In genomic region chr10:61695703-61696559, GRCm38 (mm10) we compare ENCODE assay signal across 8 mouse cellular contexts. TPM values are rescaled to one million over a fixed set of nuclear protein-coding genes. Genes with fewer than 3 reads are reported as not detected.
DNase-seq lines count a peak whose midpoint lies in the region; ATAC-seq lines count a peak whose summit lies in the region.

No protein-coding gene starts in this region.

- no peak for DNase-seq in heart, embryonic 10.5 days (ENCODE audit: low spot score)
- no peak for DNase-seq in heart, postnatal 25 days (ENCODE audit: low spot score)
- peak; percentile 50 for DNase-seq in embryo, embryonic 11 days
- peak; percentile 24 to 32 for DNase-seq in lung, postnatal 4 days
- DNase-seq in splenic B cell, adult 2 months (ENCODE audit: low read depth, low spot score), result peak; percentile 33
- no peak for DNase-seq in cerebellum, adult 9-11 months

- H3K36me3 ChIP-seq in heart, embryonic 10.5 days, result peaks cover 53% of the 10 kb centered on the region
- H3K36me3 ChIP-seq in hindbrain, embryonic 16.5 days (ENCODE audit: control insufficient read depth, insufficient read depth, low read length), result peaks cover 19% of the 10 kb centered on the region
- H3K36me3 ChIP-seq in splenic B cell, adult 2 months (ENCODE audit: control insufficient read depth, insufficient read depth, low read length, poor library complexity, severe bottlenecking), result peaks cover 12% of the 10 kb centered on the region

- no peaks in the 10 kb centered on the region for H3K9me3 ChIP-seq in heart, embryonic 10.5 days
- H3K9me3 ChIP-seq in hindbrain, embryonic 16.5 days (ENCODE audit: control insufficient read depth, low read length), result no peaks in the 10 kb centered on the region

- intact Hi-C loops in heart, postnatal 25 days (cut with DNase I), result no loop called here

- peak overlapping the region; percentile 88 for H3K27ac ChIP-seq in heart, embryonic 10.5 days
- peak overlapping the region; percentile 60; the same call in 1 of the 2 replicates for H3K27ac ChIP-seq in hindbrain, embryonic 16.5 days (ENCODE audit: low read depth, low read length)

- no peaks in the 10 kb centered on the region for H3K27me3 ChIP-seq in heart, embryonic 10.5 days (ENCODE audit: insufficient read depth, poor library complexity, severe bottlenecking)
- H3K27me3 ChIP-seq in hindbrain, embryonic 16.5 days (replicated peaks; ENCODE audit: control insufficient read depth, insufficient read depth, low read length), result no peaks in the 10 kb centered on the region
- no peaks in the 10 kb centered on the region for H3K27me3 ChIP-seq in splenic B cell, adult 2 months (ENCODE audit: control insufficient read depth, insufficient read depth, low read length, poor library complexity, severe bottlenecking)

- H3K9ac ChIP-seq in hindbrain, embryonic 16.5 days (ENCODE audit: low read depth, low read length), result peak overlapping the region; percentile 79

- H3K4me1 ChIP-seq in heart, embryonic 10.5 days, result peaks cover 22% of the 10 kb centered on the region
- peaks cover 17% of the 10 kb centered on the region for H3K4me1 ChIP-seq in hindbrain, embryonic 16.5 days (ENCODE audit: control insufficient read depth, insufficient read depth, low read depth, low read length)

- peak overlapping the region; percentile 100 for H3K4me2 ChIP-seq in hindbrain, embryonic 16.5 days (ENCODE audit: low read length)

- under 1% methylated on average over 108 of the region's 111 CpGs for WGBS in heart, embryonic 10.5 days
- WGBS in hindbrain, embryonic 16.5 days, result under 1% methylated on average over 77 of the region's 111 CpGs

- ATAC-seq in CD4-positive, CD25-positive, alpha-beta regulatory T cell, adult 4 months, result peak; percentile 21
- ATAC-seq in hindbrain, embryonic 16.5 days, result no peak; the same call in 1 of the 2 replicates

- peak overlapping the region; percentile 99 for H3K4me3 ChIP-seq in heart, embryonic 10.5 days
- H3K4me3 ChIP-seq in hindbrain, embryonic 16.5 days (ENCODE audit: low read length), result peak overlapping the region; percentile 91

RNA-seq across cellular contexts. Expression of gene Tysnd1, which starts 0.6 kb away (rescaled TPM):
- 26.8 and 39.2 TPM in 2 replicates for polyA plus RNA-seq in heart, embryonic 10.5 days (2016; fragmentation: Nextera tagmentation; extraction: Ambion mirVana)
- 10 to 100 TPM; 22.5 to 22.9 TPM for total RNA-seq in heart, postnatal 25 days (2021)
- 1 to 10 TPM; 1.9 to 4.0 TPM for polyA plus RNA-seq in CD4-positive, CD25-positive, alpha-beta regulatory T cell, adult 4 months (2017; shearing (Covaris generic))
- polyA plus RNA-seq in hindbrain, embryonic 16.5 days (2015; fragmentation: Nextera tagmentation; extraction: Ambion mirVana), result 24.5 and 25.0 TPM in 2 replicates

RNA-seq across cellular contexts. Expression of gene Sar1a, which starts 15.8 kb away (rescaled TPM):
- polyA plus RNA-seq in heart, embryonic 10.5 days (2016; fragmentation: Nextera tagmentation; extraction: Ambion mirVana), result 187 and 218 TPM in 2 replicates
- total RNA-seq in heart, postnatal 25 days (2021), result 100 to 1,000 TPM; 142 to 152 TPM
- 10 to 100 TPM; 88.4 to 94.6 TPM for polyA plus RNA-seq in CD4-positive, CD25-positive, alpha-beta regulatory T cell, adult 4 months (2017; shearing (Covaris generic))
- polyA plus RNA-seq in hindbrain, embryonic 16.5 days (2015; fragmentation: Nextera tagmentation; extraction: Ambion mirVana), result 204 and 210 TPM in 2 replicates

RNA-seq across cellular contexts. Expression of gene Aifm2, which starts 19.1 kb away (rescaled TPM):
- 13.1 and 23.0 TPM in 2 replicates for polyA plus RNA-seq in heart, embryonic 10.5 days (2016; fragmentation: Nextera tagmentation; extraction: Ambion mirVana)
- 10 to 100 TPM; 31.3 to 31.6 TPM for total RNA-seq in heart, postnatal 25 days (2021)
- 1 to 10 TPM; 1.9 to 5.0 TPM for polyA plus RNA-seq in CD4-positive, CD25-positive, alpha-beta regulatory T cell, adult 4 months (2017; shearing (Covaris generic))
- 15.8 and 19.2 TPM in 2 replicates for polyA plus RNA-seq in hindbrain, embryonic 16.5 days (2015; fragmentation: Nextera tagmentation; extraction: Ambion mirVana)

RNA-seq across cellular contexts. Expression of gene Ppa1, which starts 47.6 kb away (rescaled TPM):
- 183 and 245 TPM in 2 replicates for polyA plus RNA-seq in heart, embryonic 10.5 days (2016; fragmentation: Nextera tagmentation; extraction: Ambion mirVana)
- 10 to 100 TPM; 63.9 to 70.1 TPM for total RNA-seq in heart, postnatal 25 days (2021)
- polyA plus RNA-seq in CD4-positive, CD25-positive, alpha-beta regulatory T cell, adult 4 months (2017; shearing (Covaris generic)), result 10 to 100 TPM; 64.5 to 77.4 TPM
- polyA plus RNA-seq in hindbrain, embryonic 16.5 days (2015; fragmentation: Nextera tagmentation; extraction: Ambion mirVana), result 207 and 226 TPM in 2 replicates

Comparison
In these comparisons a context has a peak if more than half of its experiments do, and no peak if none do; other contexts are left out.
1. DNase-seq: peak in embryo, embryonic 11 days (single experiment), lung, postnatal 4 days (2 of 2) and splenic B cell, adult 2 months (single experiment); none in heart, embryonic 10.5 days (single experiment), heart, postnatal 25 days (single experiment) and cerebellum, adult 9-11 months (single experiment).